Mouse (Mus musculus): Measurements from ENCODE around the gene Mamstr. TPM values are rescaled to one million over a fixed set of nuclear protein-coding genes. Genes with fewer than 3 reads are reported as not detected.

Gene Mamstr
- polyA plus RNA-seq (2014; fragmentation: Illumina TruSeq; extraction: RNeasy Lipid Tissue Mini Kit (QIAGEN cat#74804); ENCODE audit: low read depth, low replicate concordance), result not detected

GRCm38 (mm10) chr7:45639561-45640027 lies at the start of gene Mamstr:
Gene Mamstr (plus strand): TSS chr7:45639977.

GRCm38 (mm10) chr7:45617042-45617695 lies 22.6 kb upstream of the Mamstr start, which contains the start of gene Fut1:
Gene Fut1 (plus strand): TSS chr7:45617289.

GRCm38 (mm10) chr7:45621443-45621842 lies 18.3 kb upstream of the Mamstr start, which contains the start of gene Izumo1:
Gene Izumo1 (plus strand): TSS chr7:45621811.

GRCm38 (mm10) chr7:45627261-45627660 lies 12.5 kb upstream of the Mamstr start, which contains the start of gene Rasip1:
Gene Rasip1 (plus strand): TSS chr7:45627488.

GRCm38 (mm10) chr7:45666161-45666560 lies 26.4 kb downstream of the Mamstr start, which contains the start of gene Fut2:
Gene Fut2 (minus strand): TSS chr7:45666394.

GRCm38 (mm10) chr7:45683396-45684050 lies 43.7 kb downstream of the Mamstr start, which contains the start of gene Ntn5:
Gene Ntn5 (plus strand): TSS chr7:45684022.

GRCm38 (mm10) chr7:45693921-45694591 lies 54.3 kb downstream of the Mamstr start, which contains the start of gene Sec1:
Gene Sec1 (minus strand): TSS chr7:45694402.

Other genes with a start within 250 kb of the Mamstr start
- 36.2 TPM for gene Snrnp70, start 244.2 kb upstream of the Mamstr start, polyA plus RNA-seq (2014; fragmentation: Illumina TruSeq; extraction: RNeasy Lipid Tissue Mini Kit (QIAGEN cat#74804); ENCODE audit: low read depth, low replicate concordance)
- gene Kcna7, start 234.3 kb upstream of the Mamstr start, polyA plus RNA-seq (2014; fragmentation: Illumina TruSeq; extraction: RNeasy Lipid Tissue Mini Kit (QIAGEN cat#74804); ENCODE audit: low read depth, low replicate concordance), result not detected
- not detected for gene Ntf5, start 226.3 kb upstream of the Mamstr start, polyA plus RNA-seq (2014; fragmentation: Illumina TruSeq; extraction: RNeasy Lipid Tissue Mini Kit (QIAGEN cat#74804); ENCODE audit: low read depth, low replicate concordance)
- gene Lhb, start 219.2 kb upstream of the Mamstr start, polyA plus RNA-seq (2014; fragmentation: Illumina TruSeq; extraction: RNeasy Lipid Tissue Mini Kit (QIAGEN cat#74804); ENCODE audit: low read depth, low replicate concordance), result not detected
- gene Gys1, start 205.1 kb upstream of the Mamstr start, polyA plus RNA-seq (2014; fragmentation: Illumina TruSeq; extraction: RNeasy Lipid Tissue Mini Kit (QIAGEN cat#74804); ENCODE audit: low read depth, low replicate concordance), result 0.64 TPM
- gene Ruvbl2, start 201.9 kb upstream of the Mamstr start, polyA plus RNA-seq (2014; fragmentation: Illumina TruSeq; extraction: RNeasy Lipid Tissue Mini Kit (QIAGEN cat#74804); ENCODE audit: low read depth, low replicate concordance), result 0.58 TPM
- 81.8 TPM for gene Ftl1, start 180.1 kb upstream of the Mamstr start, polyA plus RNA-seq (2014; fragmentation: Illumina TruSeq; extraction: RNeasy Lipid Tissue Mini Kit (QIAGEN cat#74804); ENCODE audit: low read depth, low replicate concordance)
- 0.79 TPM for gene Bax, start 173.1 kb upstream of the Mamstr start, polyA plus RNA-seq (2014; fragmentation: Illumina TruSeq; extraction: RNeasy Lipid Tissue Mini Kit (QIAGEN cat#74804); ENCODE audit: low read depth, low replicate concordance)
- gene Tulp2, start 158.1 kb upstream of the Mamstr start, polyA plus RNA-seq (2014; fragmentation: Illumina TruSeq; extraction: RNeasy Lipid Tissue Mini Kit (QIAGEN cat#74804); ENCODE audit: low read depth, low replicate concordance), result not detected
- gene Gm45808, start 153.2 kb upstream of the Mamstr start, polyA plus RNA-seq (2014; fragmentation: Illumina TruSeq; extraction: RNeasy Lipid Tissue Mini Kit (QIAGEN cat#74804); ENCODE audit: low read depth, low replicate concordance), result not detected
- 85.8 TPM for gene Dhdh, start 151.2 kb upstream of the Mamstr start, polyA plus RNA-seq (2014; fragmentation: Illumina TruSeq; extraction: RNeasy Lipid Tissue Mini Kit (QIAGEN cat#74804); ENCODE audit: low read depth, low replicate concordance)
- gene Nucb1, start 129.6 kb upstream of the Mamstr start, polyA plus RNA-seq (2014; fragmentation: Illumina TruSeq; extraction: RNeasy Lipid Tissue Mini Kit (QIAGEN cat#74804); ENCODE audit: low read depth, low replicate concordance), result 38.2 TPM
- 0.95 TPM for gene Ppp1r15a, start 113.7 kb upstream of the Mamstr start, polyA plus RNA-seq (2014; fragmentation: Illumina TruSeq; extraction: RNeasy Lipid Tissue Mini Kit (QIAGEN cat#74804); ENCODE audit: low read depth, low replicate concordance)
- not detected for gene Plekha4, start 113.6 kb upstream of the Mamstr start, polyA plus RNA-seq (2014; fragmentation: Illumina TruSeq; extraction: RNeasy Lipid Tissue Mini Kit (QIAGEN cat#74804); ENCODE audit: low read depth, low replicate concordance)
- gene Hsd17b14, start 85.1 kb upstream of the Mamstr start, polyA plus RNA-seq (2014; fragmentation: Illumina TruSeq; extraction: RNeasy Lipid Tissue Mini Kit (QIAGEN cat#74804); ENCODE audit: low read depth, low replicate concordance), result not detected
- 3.7 TPM for gene Bcat2, start 69.8 kb upstream of the Mamstr start, polyA plus RNA-seq (2014; fragmentation: Illumina TruSeq; extraction: RNeasy Lipid Tissue Mini Kit (QIAGEN cat#74804); ENCODE audit: low read depth, low replicate concordance)
- gene Fgf21, start 24.5 kb upstream of the Mamstr start, polyA plus RNA-seq (2014; fragmentation: Illumina TruSeq; extraction: RNeasy Lipid Tissue Mini Kit (QIAGEN cat#74804); ENCODE audit: low read depth, low replicate concordance), result not detected
- not detected for gene Fut1, start 22.7 kb upstream of the Mamstr start, polyA plus RNA-seq (2014; fragmentation: Illumina TruSeq; extraction: RNeasy Lipid Tissue Mini Kit (QIAGEN cat#74804); ENCODE audit: low read depth, low replicate concordance)
- gene Izumo1, start 18.2 kb upstream of the Mamstr start, polyA plus RNA-seq (2014; fragmentation: Illumina TruSeq; extraction: RNeasy Lipid Tissue Mini Kit (QIAGEN cat#74804); ENCODE audit: low read depth, low replicate concordance), result not detected
- gene Rasip1, start 12.5 kb upstream of the Mamstr start, polyA plus RNA-seq (2014; fragmentation: Illumina TruSeq; extraction: RNeasy Lipid Tissue Mini Kit (QIAGEN cat#74804); ENCODE audit: low read depth, low replicate concordance), result not detected
- not detected for gene Fut2, start 26.4 kb downstream of the Mamstr start, polyA plus RNA-seq (2014; fragmentation: Illumina TruSeq; extraction: RNeasy Lipid Tissue Mini Kit (QIAGEN cat#74804); ENCODE audit: low read depth, low replicate concordance)
- not detected for gene Ntn5, start 44.0 kb downstream of the Mamstr start, polyA plus RNA-seq (2014; fragmentation: Illumina TruSeq; extraction: RNeasy Lipid Tissue Mini Kit (QIAGEN cat#74804); ENCODE audit: low read depth, low replicate concordance)
- not detected for gene Sec1, start 54.4 kb downstream of the Mamstr start, polyA plus RNA-seq (2014; fragmentation: Illumina TruSeq; extraction: RNeasy Lipid Tissue Mini Kit (QIAGEN cat#74804); ENCODE audit: low read depth, low replicate concordance)
- gene Car11, start 59.9 kb downstream of the Mamstr start, polyA plus RNA-seq (2014; fragmentation: Illumina TruSeq; extraction: RNeasy Lipid Tissue Mini Kit (QIAGEN cat#74804); ENCODE audit: low read depth, low replicate concordance), result not detected
- 2.3 TPM for gene Dbp, start 65.1 kb downstream of the Mamstr start, polyA plus RNA-seq (2014; fragmentation: Illumina TruSeq; extraction: RNeasy Lipid Tissue Mini Kit (QIAGEN cat#74804); ENCODE audit: low read depth, low replicate concordance)
- 8.0 TPM for gene Rpl18, start 75.5 kb downstream of the Mamstr start, polyA plus RNA-seq (2014; fragmentation: Illumina TruSeq; extraction: RNeasy Lipid Tissue Mini Kit (QIAGEN cat#74804); ENCODE audit: low read depth, low replicate concordance)
- gene Sphk2, start 78.0 kb downstream of the Mamstr start, polyA plus RNA-seq (2014; fragmentation: Illumina TruSeq; extraction: RNeasy Lipid Tissue Mini Kit (QIAGEN cat#74804); ENCODE audit: low read depth, low replicate concordance), result 1.6 TPM
- not detected for gene Fam83e, start 81.2 kb downstream of the Mamstr start, polyA plus RNA-seq (2014; fragmentation: Illumina TruSeq; extraction: RNeasy Lipid Tissue Mini Kit (QIAGEN cat#74804); ENCODE audit: low read depth, low replicate concordance)
- gene Spaca4, start 85.8 kb downstream of the Mamstr start, polyA plus RNA-seq (2014; fragmentation: Illumina TruSeq; extraction: RNeasy Lipid Tissue Mini Kit (QIAGEN cat#74804); ENCODE audit: low read depth, low replicate concordance), result not detected
- gene Lmtk3, start 143.8 kb downstream of the Mamstr start, polyA plus RNA-seq (2014; fragmentation: Illumina TruSeq; extraction: RNeasy Lipid Tissue Mini Kit (QIAGEN cat#74804); ENCODE audit: low read depth, low replicate concordance), result not detected
- not detected for gene Sult2b1, start 144.7 kb downstream of the Mamstr start, polyA plus RNA-seq (2014; fragmentation: Illumina TruSeq; extraction: RNeasy Lipid Tissue Mini Kit (QIAGEN cat#74804); ENCODE audit: low read depth, low replicate concordance)
- 9.5 TPM for gene Cyth2, start 174.6 kb downstream of the Mamstr start, polyA plus RNA-seq (2014; fragmentation: Illumina TruSeq; extraction: RNeasy Lipid Tissue Mini Kit (QIAGEN cat#74804); ENCODE audit: low read depth, low replicate concordance)
- not detected for gene Kcnj14, start 184.8 kb downstream of the Mamstr start, polyA plus RNA-seq (2014; fragmentation: Illumina TruSeq; extraction: RNeasy Lipid Tissue Mini Kit (QIAGEN cat#74804); ENCODE audit: low read depth, low replicate concordance)
- gene Grwd1, start 191.0 kb downstream of the Mamstr start, polyA plus RNA-seq (2014; fragmentation: Illumina TruSeq; extraction: RNeasy Lipid Tissue Mini Kit (QIAGEN cat#74804); ENCODE audit: low read depth, low replicate concordance), result 0.66 TPM
- gene Kdelr1, start 232.8 kb downstream of the Mamstr start, polyA plus RNA-seq (2014; fragmentation: Illumina TruSeq; extraction: RNeasy Lipid Tissue Mini Kit (QIAGEN cat#74804); ENCODE audit: low read depth, low replicate concordance), result 63.8 TPM
- not detected for gene Grin2d, start 238.4 kb downstream of the Mamstr start, polyA plus RNA-seq (2014; fragmentation: Illumina TruSeq; extraction: RNeasy Lipid Tissue Mini Kit (QIAGEN cat#74804); ENCODE audit: low read depth, low replicate concordance)

All from liver, adult 10 weeks (tissue).